Mouse (Mus musculus): ENCODE results near the gene Apex2. TPM values are rescaled to one million over a fixed set of nuclear protein-coding genes. Genes with fewer than 3 reads are reported as not detected.
"Not testable (repeated sequence)": the region's sequence is repeated elsewhere in the genome, so short reads cannot be mapped to it uniquely, and the experiment has no call there.

Gene Apex2
- total RNA-seq, 4 experiments from 2014 or later, result 15.8 to 24.6 (median 17.9) TPM

GRCm38 (mm10) chrX:150486314-150487030 lies 103.2 kb downstream of the Apex2 start:
- not testable (repeated sequence) for DNase-seq

- peak; percentile 90 for DNase-seq
Measured at GRCm38 (mm10) chrX:150477854-150478780, 111.6 kb downstream of the Apex2 start.

GRCm38 (mm10) chrX:150471416-150471815 lies 118.3 kb downstream of the Apex2 start:
- no peak for DNase-seq

Small RNA genes lying within 50 kb of the gene (microRNA-seq; reads per million reads assigned to microRNA genes)
- 0 reads per million in 2 experiments for gene Mir3620

Other genes starting within 250 kb of the Apex2 start
- gene Tmem29, start 130.7 kb downstream of the Apex2 start, total RNA-seq (2022), result 10 to 100 TPM; 21.1 to 29.4 (median 28.0) TPM
- 10 to 100 TPM in 3 of 4 experiments, 1 to 10 TPM in 1; 8.0 to 29.2 (median 11.0) TPM for gene Alas2, start 42.5 kb downstream of the Apex2 start, total RNA-seq (2022)
- gene Pfkfb1, start 1.6 kb downstream of the Apex2 start, total RNA-seq (2022), result 10 to 100 TPM in 2 of 4 experiments, 1 to 10 TPM in 2; 6.5 to 13.2 (median 8.9) TPM
- 10 to 100 TPM in 3 of 4 experiments, 1 to 10 TPM in 1; 8.5 to 14.9 (median 12.2) TPM for gene Tro, start 67.7 kb upstream of the Apex2 start, total RNA-seq (2022)
- 100 to 1,000 TPM in 2 of 4 experiments, 10 to 100 TPM in 2; 94.2 to 139 (median 116) TPM for gene Maged2, start 224.5 kb upstream of the Apex2 start, total RNA-seq (2022)